Mouse (Mus musculus) cortical plate, adult 2 months (tissue): ENCODE data around the gene Cry2.

ENCODE experiments used
- CTCF ChIP-seq: fragments of 200-500 bp; IDR thresholded peaks from 2 replicates; pipeline ENCODE4 v1.5.1; 2011; ENCODE audit warnings: mild to moderate bottlenecking, control low read depth, low read length; ENCODE audit not compliant: insufficient read depth; ENCODE audit errors: extremely low read depth
- POLR2A ChIP-seq: fragments of 200-500 bp; IDR thresholded peaks from 2 replicates; pipeline ENCODE4 v1.6.1; 2011; ENCODE audit warnings: mild to moderate bottlenecking, low read length, control low read depth; ENCODE audit not compliant: insufficient read depth; ENCODE audit errors: extremely low read depth

- TF ChIP-seq POLR2A (peak; percentile 52), CTCF (no peak)
Measured at GRCm38 (mm10) chr2:92388891-92389641, 44.8 kb downstream of the Cry2 start.
